Mouse (Mus musculus) layer of hippocampus, postnatal 36 days (tissue): ENCODE data around the gene Golt1a. TPM values are rescaled to one million over a fixed set of nuclear protein-coding genes. Genes with fewer than 3 reads are reported as not detected.

Source experiments
- DNase-seq, 2 experiments: peaks; one replicate each; pipeline ENCODE4 v3.0.0; 2022
- total RNA-seq, 2 experiments: library from RNA; stranded (reverse); gene quantifications; 2 replicates each; pipeline ENCODE4 v1.2.3; 2021

Gene Golt1a
- not detected for total RNA-seq

GRCm38 (mm10) chr1:133309652-133310267 is at the start of gene Golt1a:
Gene Golt1a, plus strand, starts transcription at chr1:133309800.
- no peak for DNase-seq

- no peak for DNase-seq
Observed at GRCm38 (mm10) chr1:133262628-133263027, 47.0 kb upstream of the Golt1a start.

- no peak for DNase-seq
Observed at GRCm38 (mm10) chr1:133263134-133263533, 46.5 kb upstream of the Golt1a start.

- no peak for DNase-seq
Observed at GRCm38 (mm10) chr1:133264367-133264766, 45.2 kb upstream of the Golt1a start.

GRCm38 (mm10) chr1:133265114-133265766 is 44.4 kb upstream of the Golt1a start:
- no peak for DNase-seq

GRCm38 (mm10) chr1:133267094-133267493 is 42.5 kb upstream of the Golt1a start:
- DNase-seq = no peak

- peak; percentile 27 to 50 for DNase-seq
Observed at GRCm38 (mm10) chr1:133267813-133268492, 41.6 kb upstream of the Golt1a start.

GRCm38 (mm10) chr1:133268503-133268902 is 41.1 kb upstream of the Golt1a start:
- no peak for DNase-seq

GRCm38 (mm10) chr1:133270336-133270735 is 39.3 kb upstream of the Golt1a start:
- no peak for DNase-seq

- no peak for DNase-seq
Observed at GRCm38 (mm10) chr1:133274163-133274562, 35.4 kb upstream of the Golt1a start.

GRCm38 (mm10) chr1:133276983-133277382 is 32.6 kb upstream of the Golt1a start:
- DNase-seq = no peak

GRCm38 (mm10) chr1:133278539-133278938 is 31.1 kb upstream of the Golt1a start:
- no peak for DNase-seq

- no peak for DNase-seq
Observed at GRCm38 (mm10) chr1:133278946-133279631, 30.5 kb upstream of the Golt1a start.

GRCm38 (mm10) chr1:133279632-133280093 is 29.9 kb upstream of the Golt1a start:
- peak; percentile 42 to 58 for DNase-seq

- no peak for DNase-seq
Observed at GRCm38 (mm10) chr1:133280537-133280936, 29.1 kb upstream of the Golt1a start.

- DNase-seq = no peak
Observed at GRCm38 (mm10) chr1:133285907-133286306, 23.7 kb upstream of the Golt1a start.

GRCm38 (mm10) chr1:133287051-133287450 is 22.5 kb upstream of the Golt1a start:
- no peak for DNase-seq

GRCm38 (mm10) chr1:133287880-133288279 is 21.7 kb upstream of the Golt1a start:
- no peak for DNase-seq

- DNase-seq = no peak
Observed at GRCm38 (mm10) chr1:133291888-133292287, 17.7 kb upstream of the Golt1a start.

GRCm38 (mm10) chr1:133292608-133293007 is 17.0 kb upstream of the Golt1a start:
- DNase-seq = no peak

GRCm38 (mm10) chr1:133296376-133296775 is 13.2 kb upstream of the Golt1a start:
- no peak for DNase-seq

GRCm38 (mm10) chr1:133298816-133299215 is 10.8 kb upstream of the Golt1a start:
- DNase-seq = no peak

GRCm38 (mm10) chr1:133302540-133302939 is 7.1 kb upstream of the Golt1a start:
- DNase-seq = no peak
